Mouse (Mus musculus): Measurements from ENCODE around the gene Klk1b22.
"Not testable (repeated sequence)": the region's sequence is repeated elsewhere in the genome, so short reads cannot be mapped to it uniquely, and the experiment has no call there.

Gene Klk1b22

DNA sequence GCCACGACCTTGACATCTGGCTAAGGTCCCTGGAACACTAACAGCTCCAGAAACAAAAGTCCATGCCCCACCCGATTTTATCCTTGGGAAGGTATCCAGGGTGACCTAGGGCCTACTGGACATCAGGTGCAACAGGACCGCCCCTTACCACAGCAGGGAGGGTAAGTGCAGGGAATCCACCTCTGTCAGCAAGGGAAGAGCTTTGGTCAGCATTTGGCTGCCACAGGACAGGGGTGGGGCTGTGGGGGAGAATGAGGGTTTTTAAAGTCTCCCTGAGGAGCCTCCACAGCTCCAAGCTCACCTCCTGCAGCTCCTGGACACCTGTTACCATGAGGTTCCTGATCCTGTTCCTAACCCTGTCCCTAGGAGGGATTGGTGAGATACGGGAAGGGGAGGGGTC lies at the start of gene Klk1b22:
Gene Klk1b22 (plus strand): TSS at position 301 of the 400 bp plus-strand sequence.
- DNase-seq (ENCODE audit: low spot score) = no peak

DNA sequence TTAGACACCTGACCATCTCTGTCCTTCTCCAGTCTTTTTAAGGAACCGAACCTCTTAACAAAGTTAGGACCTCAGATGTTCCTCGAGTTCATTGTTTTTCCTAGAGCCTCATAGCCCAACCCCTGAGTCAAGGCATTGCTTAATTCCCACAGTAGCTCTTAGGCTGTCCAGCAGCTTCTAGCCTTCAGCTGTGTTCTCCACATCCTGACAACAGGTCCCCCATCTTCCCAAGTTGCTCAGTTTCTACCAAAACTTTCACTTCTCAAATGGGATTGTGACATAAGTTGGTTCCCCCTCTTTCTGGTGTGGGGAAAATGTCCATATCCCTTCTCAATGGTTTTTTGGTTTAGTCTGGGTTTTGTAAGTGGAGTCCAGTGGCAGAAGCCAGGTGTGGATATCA lies 40.4 kb upstream of the Klk1b22 start:
- DNase-seq (ENCODE audit: low spot score) = no peak

DNA sequence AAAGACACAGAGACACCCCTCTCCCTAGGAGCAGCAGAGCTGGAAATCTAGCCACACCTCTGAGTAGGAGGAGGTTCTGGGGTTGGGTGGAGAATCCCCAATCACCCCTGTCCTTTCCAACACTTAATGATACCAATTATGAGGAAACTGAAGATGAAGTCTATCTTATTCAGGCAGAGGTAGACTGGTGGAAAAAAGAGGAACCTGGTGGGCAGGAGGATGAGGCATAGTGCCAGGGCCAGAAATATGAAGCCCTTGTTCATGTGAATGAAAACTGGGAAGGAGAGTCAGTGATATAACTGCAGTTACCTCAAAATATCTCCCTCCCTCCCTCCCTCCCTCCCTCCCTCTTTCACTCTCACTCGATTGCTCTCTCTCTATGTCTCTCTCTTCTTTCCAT lies 34.8 kb upstream of the Klk1b22 start:
- no peak for DNase-seq (ENCODE audit: low spot score)

DNA sequence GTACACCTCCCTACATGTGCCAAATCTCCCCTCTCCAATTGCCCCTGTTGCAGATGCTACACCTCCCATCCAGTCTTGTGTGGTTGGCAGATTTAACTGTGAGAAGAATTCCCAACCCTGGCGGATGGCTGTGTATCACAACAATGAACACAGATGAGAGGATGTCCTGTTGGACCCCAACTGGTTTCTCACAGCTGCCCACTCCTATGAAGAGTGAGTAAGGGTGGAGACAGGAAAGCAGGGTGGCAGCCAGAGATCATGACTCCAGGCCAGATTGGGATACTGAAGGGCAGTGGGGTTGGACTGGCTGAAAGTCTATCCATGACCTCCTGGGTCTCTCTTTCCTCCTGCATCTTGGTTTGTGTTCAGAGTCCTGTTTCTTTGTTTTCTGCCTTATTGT lies 16.4 kb upstream of the Klk1b22 start:
- DNase-seq (ENCODE audit: low spot score) = no peak

DNA sequence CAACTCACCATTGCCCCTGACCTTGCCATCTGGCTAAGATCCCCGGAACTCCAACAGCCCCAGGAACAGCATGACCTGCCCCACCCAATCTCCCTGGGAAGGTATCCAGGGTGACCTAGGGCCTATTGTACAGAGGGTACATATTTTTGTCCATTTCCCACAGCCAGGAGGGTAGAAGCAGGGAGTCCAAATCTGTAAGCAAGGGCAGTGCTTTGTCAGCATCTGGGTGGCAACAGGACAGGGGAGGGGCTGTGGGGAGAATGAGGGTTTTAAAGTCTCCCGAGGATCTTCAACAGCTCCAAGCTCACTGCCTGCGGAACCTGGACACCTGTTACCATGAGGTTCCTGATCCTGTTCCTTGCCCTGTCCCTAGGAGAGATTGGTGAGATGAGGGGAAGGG lies 10.4 kb upstream of the Klk1b22 start, which contains the start of gene Klk1b21:
Gene Klk1b21 (plus strand): TSS at position 301 of the 400 bp plus-strand sequence.
- DNase-seq (ENCODE audit: low spot score) = not testable (repeated sequence)

DNA sequence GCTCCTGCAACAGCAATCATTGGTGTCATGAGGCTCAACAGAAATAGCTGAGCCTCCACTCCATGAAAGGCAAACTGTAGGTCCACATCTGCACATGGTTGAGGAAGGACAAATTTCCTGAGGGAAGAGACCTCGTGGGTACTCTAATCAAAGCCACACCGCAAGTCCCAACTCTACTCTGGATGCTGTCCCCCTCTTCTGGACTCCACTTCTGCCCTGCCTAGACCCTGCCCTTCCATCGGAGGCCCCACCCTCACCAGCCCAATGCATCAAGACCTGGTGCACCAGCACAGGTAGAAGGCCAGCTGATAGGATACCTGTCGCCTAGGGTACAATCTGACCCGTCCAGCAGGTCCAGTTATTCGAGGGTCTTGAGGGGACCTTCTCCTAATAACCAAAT lies 11.0 kb downstream of the Klk1b22 start:
- DNase-seq (ENCODE audit: low spot score) = no peak

DNA sequence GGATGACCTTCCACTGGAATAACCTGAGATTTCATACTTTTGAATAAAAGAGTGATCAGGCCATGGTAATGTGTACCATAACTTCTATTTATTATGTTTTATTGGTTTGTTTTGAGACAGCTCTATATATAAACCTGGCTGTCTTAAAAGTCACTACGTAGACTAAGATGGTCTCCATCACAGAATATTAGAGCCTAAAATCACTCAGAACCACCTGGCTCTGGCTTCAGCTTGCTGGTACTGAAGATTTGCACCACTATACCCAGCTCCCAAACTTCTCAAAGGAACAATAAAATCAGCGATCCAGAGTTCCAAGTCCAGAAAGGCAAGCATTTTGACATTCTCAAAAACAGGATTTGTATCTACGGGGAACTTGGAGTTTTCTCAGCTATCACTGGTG lies 24.0 kb downstream of the Klk1b22 start, which contains the start of gene Klk1b16:
Gene Klk1b16 (plus strand): TSS at position 301 of the 400 bp plus-strand sequence.
- DNase-seq (ENCODE audit: low spot score) = no peak
